Mouse (Mus musculus): ENCODE data around the gene Adgrf3. TPM values are rescaled to one million over a fixed set of nuclear protein-coding genes. Genes with fewer than 3 reads are reported as not detected.

Adgrf3 gene
- total and polyA plus RNA-seq, 3 experiments, result 0.03 to 1.3 (median 0.11) TPM

- no peaks in the 10 kb centered on the region for H3K9me3 ChIP-seq (replicated peaks)
- no peak overlapping the region; the same call in 1 of the 2 replicates for H3K4me3 ChIP-seq (ENCODE audit: low read depth, low read length)
- DNase-seq (ENCODE audit: low spot score) (no peak), ATAC-seq (ENCODE audit: extremely low read depth, insufficient number of reproducible peaks, low FRiP score, poor library complexity, severe bottlenecking) (no peak)
- peaks cover 66% of the 10 kb centered on the region for H3K4me1 ChIP-seq (ENCODE audit: insufficient read depth, low read depth, low read length)
- no peak for TF ChIP-seq POLR2AphosphoS5 (IDR thresholded peaks at IDR 0.05; ENCODE audit: insufficient replicate concordance, low read depth, low read length)
- no peak for TF ChIP-seq GATA2 (IDR thresholded peaks at IDR 0.05; ENCODE audit: borderline replicate concordance, low read depth, low read length)
- TF ChIP-seq CTCF (IDR thresholded peaks at IDR 0.05; ENCODE audit: low read depth, low read length), result no peak
- TF ChIP-seq TAL1 (conservative IDR thresholded peaks at IDR 0.05; ENCODE audit: low read depth, low read length), result no peak
- TF ChIP-seq GATA1 (IDR thresholded peaks at IDR 0.05; ENCODE audit: borderline replicate concordance, low read length), result no peak
- peaks cover 38% of the 10 kb centered on the region for H3K36me3 ChIP-seq (replicated peaks)
- no peaks in the 10 kb centered on the region for H3K27me3 ChIP-seq (ENCODE audit: insufficient read depth, low read length)
These were observed 30.2 kb upstream of the Adgrf3 start for GRCm38 (mm10) chr5:30235641-30236126.

DNA sequence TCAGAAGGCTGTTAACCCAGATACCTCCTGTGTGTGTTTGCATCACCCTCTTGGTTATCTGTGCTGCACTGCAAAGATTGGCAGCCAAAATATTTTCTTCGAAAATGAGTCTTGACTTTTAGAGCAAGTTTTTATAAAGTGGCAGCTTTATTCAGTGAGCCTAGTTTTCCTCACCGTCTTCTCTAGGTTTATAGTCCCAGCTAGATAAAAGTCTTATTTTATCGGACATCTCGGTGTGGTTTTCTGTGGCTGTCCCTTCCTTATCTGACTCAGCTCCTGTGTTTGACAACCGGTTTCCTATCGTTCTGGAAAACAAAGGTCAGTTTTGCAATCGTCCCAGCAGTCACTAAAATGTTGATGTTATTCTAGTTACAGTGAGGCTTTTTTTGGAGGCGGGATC, 28.5 kb upstream of the Adgrf3 start:
- Histone ChIP-seq H3K4me1 (ENCODE audit: insufficient read depth, low read depth, low read length) (peaks cover 53% of the 10 kb centered on the region), H3K27me3 (ENCODE audit: insufficient read depth, low read length) (no peaks in the 10 kb centered on the region), H3K9me3 (replicated peaks) (peaks cover 6% of the 10 kb centered on the region), H3K4me3 (ENCODE audit: low read depth, low read length) (peak overlapping the region; percentile 87; the same call in 1 of the 2 replicates), H3K36me3 (replicated peaks) (peaks cover 36% of the 10 kb centered on the region)
- DNase-seq (ENCODE audit: low spot score) (no peak), ATAC-seq (ENCODE audit: extremely low read depth, insufficient number of reproducible peaks, low FRiP score, poor library complexity, severe bottlenecking) (no peak)
- TF ChIP-seq TAL1 (conservative IDR thresholded peaks at IDR 0.05; ENCODE audit: low read depth, low read length) (no peak), POLR2AphosphoS5 (IDR thresholded peaks at IDR 0.05; ENCODE audit: insufficient replicate concordance, low read depth, low read length) (no peak), GATA1 (IDR thresholded peaks at IDR 0.05; ENCODE audit: borderline replicate concordance, low read length) (no peak), GATA2 (IDR thresholded peaks at IDR 0.05; ENCODE audit: borderline replicate concordance, low read depth, low read length) (no peak)

- TF ChIP-seq TAL1 (conservative IDR thresholded peaks at IDR 0.05; ENCODE audit: low read depth, low read length) (no peak), GATA2 (IDR thresholded peaks at IDR 0.05; ENCODE audit: borderline replicate concordance, low read depth, low read length) (no peak), CTCF (IDR thresholded peaks at IDR 0.05; ENCODE audit: low read depth, low read length) (no peak), GATA1 (IDR thresholded peaks at IDR 0.05; ENCODE audit: borderline replicate concordance, low read length) (no peak), POLR2AphosphoS5 (IDR thresholded peaks at IDR 0.05; ENCODE audit: insufficient replicate concordance, low read depth, low read length) (no peak)
- DNase-seq (ENCODE audit: low spot score), result no peak
- Histone ChIP-seq H3K9me3 (replicated peaks) (peaks cover 6% of the 10 kb centered on the region), H3K4me3 (ENCODE audit: low read depth, low read length) (peak overlapping the region; percentile 87), H3K27me3 (ENCODE audit: insufficient read depth, low read length) (no peaks in the 10 kb centered on the region), H3K4me1 (ENCODE audit: insufficient read depth, low read depth, low read length) (peaks cover 44% of the 10 kb centered on the region), H3K36me3 (replicated peaks) (peaks cover 27% of the 10 kb centered on the region)
- ATAC-seq (ENCODE audit: extremely low read depth, insufficient number of reproducible peaks, low FRiP score, poor library complexity, severe bottlenecking), result no peak
These were observed 27.5 kb upstream of the Adgrf3 start for GRCm38 (mm10) chr5:30233042-30233441.

DNA sequence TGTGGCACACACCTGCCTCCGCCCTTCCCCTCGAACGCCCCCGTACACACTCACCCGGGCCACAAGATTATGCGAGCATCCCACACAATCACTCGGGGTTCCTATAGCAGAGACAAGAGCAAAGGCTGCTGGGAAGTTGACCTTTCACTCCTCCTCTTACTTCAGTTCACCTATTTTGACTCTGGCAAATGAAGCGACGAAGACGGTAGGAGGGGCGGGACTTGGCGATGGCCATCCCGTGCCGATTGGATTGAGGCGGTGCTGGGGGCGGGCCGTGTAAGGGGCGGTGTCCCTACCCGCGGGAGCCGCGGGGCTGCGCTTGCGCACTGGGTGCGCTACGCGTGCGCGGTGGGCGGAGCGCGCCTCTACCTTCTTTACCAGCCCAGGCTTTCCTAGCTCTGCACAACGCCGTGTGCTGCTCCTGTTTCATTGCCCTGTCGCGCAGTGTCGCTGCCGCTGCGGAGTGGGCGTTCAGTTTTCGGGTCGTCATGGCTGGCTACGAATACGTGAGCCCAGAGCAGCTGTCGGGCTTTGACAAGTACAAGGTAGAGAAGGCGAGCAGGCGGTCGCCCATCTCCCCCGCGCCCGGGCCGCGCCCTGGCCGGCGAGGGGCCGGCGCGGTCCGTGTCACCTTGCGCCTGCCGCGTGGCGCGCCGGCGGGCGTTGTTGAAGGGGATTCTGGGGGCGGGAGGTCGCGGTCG, 26.9 kb upstream of the Adgrf3 start, which contains the start of gene Selenoi:
Gene Selenoi, plus strand, starts transcription at position 311 of the 701 bp plus-strand sequence.
- H3K4me3 ChIP-seq (ENCODE audit: low read depth, low read length), result peak within 1 kb of the TSS; percentile 87
- H3K4me1 ChIP-seq (ENCODE audit: insufficient read depth, low read depth, low read length), result peaks cover 40% of the 10 kb centered on the region
- peaks cover 6% of the 10 kb centered on the region for H3K9me3 ChIP-seq (replicated peaks)

GRCm38 (mm10) chr5:30231891-30232270, 26.4 kb upstream of the Adgrf3 start:
- Histone ChIP-seq H3K27me3 (ENCODE audit: insufficient read depth, low read length) (no peaks in the 10 kb centered on the region), H3K36me3 (replicated peaks) (peaks cover 19% of the 10 kb centered on the region), H3K9me3 (replicated peaks) (peaks cover 6% of the 10 kb centered on the region), H3K4me3 (ENCODE audit: low read depth, low read length) (peak overlapping the region; percentile 87), H3K4me1 (ENCODE audit: insufficient read depth, low read depth, low read length) (peaks cover 38% of the 10 kb centered on the region)
- TF ChIP-seq GATA1 (IDR thresholded peaks at IDR 0.05; ENCODE audit: borderline replicate concordance, low read length) (no peak), TAL1 (conservative IDR thresholded peaks at IDR 0.05; ENCODE audit: low read depth, low read length) (no peak), GATA2 (IDR thresholded peaks at IDR 0.05; ENCODE audit: borderline replicate concordance, low read depth, low read length) (no peak), CTCF (IDR thresholded peaks at IDR 0.05; ENCODE audit: low read depth, low read length) (no peak), POLR2AphosphoS5 (IDR thresholded peaks at IDR 0.05; ENCODE audit: insufficient replicate concordance, low read depth, low read length) (no peak)
- DNase-seq (ENCODE audit: low spot score), result no peak
- ATAC-seq (ENCODE audit: extremely low read depth, insufficient number of reproducible peaks, low FRiP score, poor library complexity, severe bottlenecking), result no peak

More for the DNA sequence above, 26.9 kb upstream of the Adgrf3 start, which contains the start of gene Selenoi:
- peaks cover 22% of the 10 kb centered on the region for H3K36me3 ChIP-seq (replicated peaks)
- TF ChIP-seq TAL1 (conservative IDR thresholded peaks at IDR 0.05; ENCODE audit: low read depth, low read length) (no peak), CTCF (IDR thresholded peaks at IDR 0.05; ENCODE audit: low read depth, low read length) (no peak), GATA1 (IDR thresholded peaks at IDR 0.05; ENCODE audit: borderline replicate concordance, low read length) (no peak), POLR2AphosphoS5 (IDR thresholded peaks at IDR 0.05; ENCODE audit: insufficient replicate concordance, low read depth, low read length) (no peak), GATA2 (IDR thresholded peaks at IDR 0.05; ENCODE audit: borderline replicate concordance, low read depth, low read length) (no peak)
- peak; percentile 98 for ATAC-seq (ENCODE audit: extremely low read depth, insufficient number of reproducible peaks, low FRiP score, poor library complexity, severe bottlenecking)
- H3K27me3 ChIP-seq (ENCODE audit: insufficient read depth, low read length), result no peaks in the 10 kb centered on the region
- peak; percentile 94 for DNase-seq (ENCODE audit: low spot score)

DNA sequence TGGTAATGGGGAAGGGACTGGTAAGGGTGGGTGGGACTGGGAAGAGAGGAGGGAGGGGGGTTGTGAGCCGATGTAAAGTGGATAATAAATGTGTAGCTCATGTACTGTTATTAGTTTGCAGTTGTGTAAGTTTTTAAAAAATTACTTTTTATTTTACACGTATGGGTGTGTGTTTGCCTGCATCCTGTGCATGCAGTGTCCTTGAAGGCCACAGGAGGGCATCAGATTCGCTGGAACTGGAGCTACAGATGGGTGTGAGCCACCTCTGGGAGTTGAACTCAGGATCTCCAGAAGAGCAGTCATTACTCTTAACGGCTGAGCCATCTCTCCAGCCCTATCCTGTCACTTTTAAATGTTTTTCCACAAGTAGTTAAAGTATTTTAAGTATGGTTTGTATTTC, 25.4 kb upstream of the Adgrf3 start:
- peaks cover 6% of the 10 kb centered on the region for H3K9me3 ChIP-seq (replicated peaks)
- H3K4me3 ChIP-seq (ENCODE audit: low read depth, low read length), result no peak overlapping the region
- no peak for TF ChIP-seq GATA1 (IDR thresholded peaks at IDR 0.05; ENCODE audit: borderline replicate concordance, low read length)
- peak; percentile 26; the same call in 1 of the 2 replicates for TF ChIP-seq CTCF (IDR thresholded peaks at IDR 0.05; ENCODE audit: low read depth, low read length)
- peaks cover 31% of the 10 kb centered on the region for H3K4me1 ChIP-seq (ENCODE audit: insufficient read depth, low read depth, low read length)
- no peak for DNase-seq (ENCODE audit: low spot score)
- no peak for ATAC-seq (ENCODE audit: extremely low read depth, insufficient number of reproducible peaks, low FRiP score, poor library complexity, severe bottlenecking)
- peaks cover 12% of the 10 kb centered on the region for H3K36me3 ChIP-seq (replicated peaks)
- no peaks in the 10 kb centered on the region for H3K27me3 ChIP-seq (ENCODE audit: insufficient read depth, low read length)

All from G1E (cell line).